Mouse (Mus musculus) embryonic facial prominence, embryonic 15.5 days (tissue): ENCODE results near the gene Josd1. TPM values are rescaled to one million over a fixed set of nuclear protein-coding genes. Genes with fewer than 3 reads are reported as not detected.

Source experiments
- ATAC-seq: fragments of 200-750 bp; cut with Nextera tagmentation; 2 replicates; pipeline ENCODE4 v1.8.0; 2017; ENCODE audit warnings: low read depth, moderate TSS enrichment; ENCODE audit not compliant: insufficient number of reproducible peaks, low FRiP score, low TSS enrichment
- H3K27ac ChIP-seq: fragments of 300-500 bp; sonication (generic); replicated peaks from 2 replicates; pipeline ENCODE4 v1.5.1; 2015; ENCODE audit warnings: mild to moderate bottlenecking, inconsistent platforms
- H3K27me3 ChIP-seq: fragments of 300-500 bp; sonication (generic); 2 replicates; pipeline ENCODE4 v1.6.1; 2015; ENCODE audit warnings: inconsistent platforms
- H3K36me3 ChIP-seq: fragments of 300-500 bp; sonication (generic); 2 replicates; pipeline ENCODE4 v1.6.1; 2015; ENCODE audit warnings: mild to moderate bottlenecking, inconsistent platforms
- H3K4me1 ChIP-seq: fragments of 300-500 bp; sonication (generic); 2 replicates; pipeline ENCODE4 v1.6.1; 2015; ENCODE audit warnings: inconsistent platforms
- H3K4me2 ChIP-seq: fragments of 300-500 bp; sonication (generic); replicated peaks from 2 replicates; pipeline ENCODE4 v1.6.1; 2015; ENCODE audit warnings: mild to moderate bottlenecking, inconsistent platforms
- H3K4me3 ChIP-seq: fragments of 300-500 bp; sonication (generic); replicated peaks from 2 replicates; pipeline ENCODE4 v1.5.1; 2015; ENCODE audit warnings: mild to moderate bottlenecking, inconsistent platforms
- H3K9ac ChIP-seq: fragments of 300-500 bp; sonication (generic); 2 replicates; pipeline ENCODE4 v1.6.1; 2015; ENCODE audit warnings: inconsistent platforms
- H3K9me3 ChIP-seq: fragments of 300-500 bp; sonication (generic); replicated peaks from 2 replicates; pipeline ENCODE4 v1.6.1; 2016; ENCODE audit warnings: inconsistent platforms
- WGBS: fragments of 180-500 bp; shearing (Covaris S2); methylation state at CpG from one replicate; pipeline ENCODE4 v1.1.7; 2015; 5-methylcytosine and 5-hydroxymethylcytosine counted together
- polyA plus RNA-seq: library from polyadenylated mRNA; unstranded; fragments of >200 nt; fragmentation: Nextera tagmentation; extraction: Ambion mirVana; gene quantifications from 2 replicates; pipeline ENCODE4 v1.2.1, GENCODE M21; 2015

Josd1 gene
- polyA plus RNA-seq, 1 experiment from 2014 or later = 27.0 TPM

- Histone ChIP-seq H3K4me3 (no peak overlapping the region), H3K4me2 (no peak overlapping the region), H3K9ac (no peak overlapping the region), H3K9me3 (no peaks in the 10 kb centered on the region), H3K27me3 (no peaks in the 10 kb centered on the region), H3K36me3 (peaks cover 66% of the 10 kb centered on the region), H3K27ac (no peak overlapping the region), H3K4me1 (0 out of 2 replicates have a peak, but pooled peaks cover 2% of the 10 kb centered on the region)
- ATAC-seq = no peak
- 89% methylated on average over 8 of the region's 8 CpGs for WGBS
Observed at GRCm38 (mm10) chr15:79720267-79720666, 32.5 kb upstream of the Josd1 start.

- H3K4me1 ChIP-seq = no peaks in the 10 kb centered on the region
- no peak overlapping the region for H3K4me3 ChIP-seq
- WGBS = 85% methylated on average over 6 of the region's 6 CpGs
- H3K9ac ChIP-seq = no peak overlapping the region
- no peak overlapping the region for H3K4me2 ChIP-seq
- H3K27ac ChIP-seq = no peak overlapping the region
- H3K36me3 ChIP-seq = peaks cover 86% of the 10 kb centered on the region
- H3K9me3 ChIP-seq = no peaks in the 10 kb centered on the region
- ATAC-seq = no peak
- no peaks in the 10 kb centered on the region for H3K27me3 ChIP-seq
Observed at GRCm38 (mm10) chr15:79716710-79717109, 29.0 kb upstream of the Josd1 start.

GRCm38 (mm10) chr15:79715646-79716045 lies 27.9 kb upstream of the Josd1 start:
- H3K4me1 ChIP-seq = no peaks in the 10 kb centered on the region
- 89% methylated on average over 7 of the region's 7 CpGs for WGBS
- H3K27ac ChIP-seq = no peak overlapping the region
- no peak overlapping the region for H3K9ac ChIP-seq
- H3K9me3 ChIP-seq = no peaks in the 10 kb centered on the region
- H3K4me2 ChIP-seq = no peak overlapping the region
- H3K4me3 ChIP-seq = no peak overlapping the region
- no peak for ATAC-seq
- H3K27me3 ChIP-seq = no peaks in the 10 kb centered on the region
- H3K36me3 ChIP-seq = peaks cover 94% of the 10 kb centered on the region

GRCm38 (mm10) chr15:79708229-79708822 lies 20.6 kb upstream of the Josd1 start:
- no peak overlapping the region for H3K27ac ChIP-seq
- peaks cover 63% of the 10 kb centered on the region for H3K36me3 ChIP-seq
- H3K4me3 ChIP-seq = no peak overlapping the region
- H3K9ac ChIP-seq = no peak overlapping the region
- H3K9me3 ChIP-seq = no peaks in the 10 kb centered on the region
- H3K4me2 ChIP-seq = no peak overlapping the region
- ATAC-seq = no peak
- no peaks in the 10 kb centered on the region for H3K4me1 ChIP-seq
- 90% methylated on average over 5 of the region's 5 CpGs for WGBS
- H3K27me3 ChIP-seq = no peaks in the 10 kb centered on the region

- Histone ChIP-seq H3K4me2 (no peak overlapping the region), H3K9ac (no peak overlapping the region), H3K27me3 (no peaks in the 10 kb centered on the region), H3K9me3 (no peaks in the 10 kb centered on the region), H3K27ac (no peak overlapping the region), H3K36me3 (peaks cover 48% of the 10 kb centered on the region), H3K4me1 (no peaks in the 10 kb centered on the region), H3K4me3 (no peak overlapping the region)
- 80% methylated on average over 17 of the region's 17 CpGs for WGBS
- ATAC-seq = no peak
Observed at GRCm38 (mm10) chr15:79706603-79707214, 19.0 kb upstream of the Josd1 start.

- Histone ChIP-seq H3K27ac (no peak overlapping the region), H3K4me2 (no peak overlapping the region), H3K9me3 (no peaks in the 10 kb centered on the region), H3K9ac (no peak overlapping the region), H3K4me1 (peaks cover 6% of the 10 kb centered on the region), H3K36me3 (peaks cover 15% of the 10 kb centered on the region), H3K4me3 (no peak overlapping the region), H3K27me3 (no peaks in the 10 kb centered on the region)
- 76% methylated on average over 9 of the region's 9 CpGs for WGBS
- ATAC-seq = no peak
Observed at GRCm38 (mm10) chr15:79697558-79698187, 10.0 kb upstream of the Josd1 start.

- Histone ChIP-seq H3K4me2 (no peak overlapping the region), H3K4me1 (peaks cover 13% of the 10 kb centered on the region), H3K36me3 (peaks cover 15% of the 10 kb centered on the region), H3K27me3 (no peaks in the 10 kb centered on the region), H3K27ac (no peak overlapping the region), H3K4me3 (no peak overlapping the region), H3K9me3 (no peaks in the 10 kb centered on the region), H3K9ac (no peak overlapping the region)
- 79% methylated on average over 6 of the region's 6 CpGs for WGBS
- no peak for ATAC-seq
Observed at GRCm38 (mm10) chr15:79697011-79697410, 9.3 kb upstream of the Josd1 start.

GRCm38 (mm10) chr15:79696508-79696907 lies 8.8 kb upstream of the Josd1 start:
- Histone ChIP-seq H3K36me3 (peaks cover 15% of the 10 kb centered on the region), H3K4me3 (no peak overlapping the region), H3K4me1 (peaks cover 18% of the 10 kb centered on the region), H3K4me2 (no peak overlapping the region), H3K9me3 (no peaks in the 10 kb centered on the region), H3K27me3 (no peaks in the 10 kb centered on the region), H3K27ac (no peak overlapping the region), H3K9ac (no peak overlapping the region)
- 85% methylated on average over 2 of the region's 2 CpGs for WGBS
- no peak for ATAC-seq

- no peak overlapping the region for H3K4me2 ChIP-seq
- peaks cover 19% of the 10 kb centered on the region for H3K4me1 ChIP-seq
- no peak for ATAC-seq
- no peak overlapping the region for H3K9ac ChIP-seq
- H3K27me3 ChIP-seq = no peaks in the 10 kb centered on the region
- no peak overlapping the region for H3K27ac ChIP-seq
- H3K4me3 ChIP-seq = no peak overlapping the region
- peaks cover 15% of the 10 kb centered on the region for H3K36me3 ChIP-seq
- no peaks in the 10 kb centered on the region for H3K9me3 ChIP-seq
- 70% methylated on average over 3 of the region's 3 CpGs for WGBS
Observed at GRCm38 (mm10) chr15:79695516-79695915, 7.8 kb upstream of the Josd1 start.

- ATAC-seq = no peak
- no peaks in the 10 kb centered on the region for H3K27me3 ChIP-seq
- no peak overlapping the region for H3K4me2 ChIP-seq
- no peak overlapping the region for H3K27ac ChIP-seq
- 89% methylated on average over 4 of the region's 4 CpGs for WGBS
- no peak overlapping the region for H3K9ac ChIP-seq
- peaks cover 25% of the 10 kb centered on the region for H3K4me1 ChIP-seq
- H3K36me3 ChIP-seq = peaks cover 15% of the 10 kb centered on the region
- no peak overlapping the region for H3K4me3 ChIP-seq
- H3K9me3 ChIP-seq = no peaks in the 10 kb centered on the region
Observed at GRCm38 (mm10) chr15:79694512-79694911, 6.8 kb upstream of the Josd1 start.

- no peak overlapping the region for H3K9ac ChIP-seq
- no peak overlapping the region for H3K4me3 ChIP-seq
- H3K4me1 ChIP-seq = peaks cover 25% of the 10 kb centered on the region
- 76% methylated on average over 11 of the region's 11 CpGs for WGBS
- H3K36me3 ChIP-seq = peaks cover 10% of the 10 kb centered on the region
- H3K4me2 ChIP-seq = no peak overlapping the region
- ATAC-seq = no peak
- no peak overlapping the region for H3K27ac ChIP-seq
- no peaks in the 10 kb centered on the region for H3K9me3 ChIP-seq
- no peaks in the 10 kb centered on the region for H3K27me3 ChIP-seq
Observed at GRCm38 (mm10) chr15:79693740-79694139, 6.0 kb upstream of the Josd1 start.
